Mouse (Mus musculus) skeletal muscle tissue, adult 2 months (tissue): ENCODE results near the gene Plpp1.

Source experiments
- DNase-seq: peaks from one replicate; pipeline ENCODE4 v3.0.0-alpha.2; 2012; ENCODE audit warnings: low read depth, low spot score

Gene Plpp1

DNA sequence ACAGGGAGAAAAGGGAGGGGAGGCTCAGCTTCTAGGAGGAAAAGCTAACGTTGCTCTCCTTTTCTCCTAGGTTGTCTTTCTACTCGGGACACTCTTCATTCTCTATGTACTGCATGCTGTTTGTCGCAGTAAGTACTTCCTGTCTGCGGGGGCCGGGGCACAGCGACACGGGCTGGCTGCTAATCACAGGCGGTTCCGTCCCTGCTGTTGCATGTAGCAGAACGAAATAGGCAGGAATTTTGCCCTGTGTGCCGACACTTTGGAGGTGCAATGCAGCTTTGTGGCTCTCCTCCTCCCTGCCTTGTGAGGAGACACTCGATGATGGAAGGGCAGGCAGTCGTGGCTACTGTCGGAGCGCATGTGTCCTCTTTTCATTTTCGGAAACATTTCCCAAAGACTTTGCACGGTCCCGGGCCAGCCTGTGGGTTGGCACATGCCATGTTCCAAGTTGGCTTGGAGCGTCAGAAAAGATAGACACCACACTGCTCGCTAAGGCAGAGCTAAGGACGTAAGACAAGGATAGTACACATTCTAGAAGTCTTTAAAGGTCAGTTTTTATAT lies 59.1 kb downstream of the Plpp1 start:
- no peak for DNase-seq

GRCm38 (mm10) chr13:112860370-112860769 lies 59.8 kb downstream of the Plpp1 start:
- DNase-seq, result no peak

DNA sequence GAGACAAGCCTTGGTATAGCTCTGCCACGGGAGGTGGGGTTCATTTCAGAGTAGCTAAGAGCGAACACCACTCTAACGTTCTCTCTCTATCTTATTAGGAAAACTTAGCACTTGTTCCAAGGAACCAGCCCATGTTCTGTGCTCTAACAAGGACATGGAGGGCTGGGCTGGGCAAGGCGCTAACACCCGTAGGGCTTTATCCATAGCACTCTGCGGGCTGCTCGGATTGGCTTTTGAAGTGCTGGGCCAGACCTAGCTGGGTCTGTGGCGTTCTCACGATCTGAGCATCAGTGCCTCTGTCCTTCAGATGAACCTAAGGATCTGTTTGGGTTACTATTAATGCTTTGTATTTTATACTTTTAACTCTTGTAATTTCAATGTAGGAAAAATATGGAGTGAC lies 60.3 kb downstream of the Plpp1 start:
- no peak for DNase-seq

GRCm38 (mm10) chr13:112861825-112862306 lies 61.3 kb downstream of the Plpp1 start:
- DNase-seq, result peak; percentile 42

DNA sequence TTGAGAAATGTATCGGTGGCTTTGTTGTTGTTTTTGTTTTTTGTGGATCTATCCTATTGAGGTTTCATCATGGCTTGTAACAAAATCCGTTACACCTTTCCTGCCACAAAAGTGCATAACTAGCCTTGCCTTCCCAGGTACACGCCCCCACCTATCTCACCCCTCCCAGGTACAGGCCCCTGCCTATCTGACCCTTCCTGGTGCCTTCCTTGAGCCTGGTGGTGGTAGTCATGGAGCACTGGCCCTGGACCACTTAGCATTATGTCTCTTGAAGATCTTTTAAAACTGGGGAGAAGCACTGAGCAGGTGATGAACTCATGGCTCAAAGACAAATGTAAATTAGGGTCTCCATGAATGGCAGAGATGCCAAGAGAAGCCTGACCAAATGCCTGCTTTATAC lies 61.8 kb downstream of the Plpp1 start:
- DNase-seq, result no peak

DNA sequence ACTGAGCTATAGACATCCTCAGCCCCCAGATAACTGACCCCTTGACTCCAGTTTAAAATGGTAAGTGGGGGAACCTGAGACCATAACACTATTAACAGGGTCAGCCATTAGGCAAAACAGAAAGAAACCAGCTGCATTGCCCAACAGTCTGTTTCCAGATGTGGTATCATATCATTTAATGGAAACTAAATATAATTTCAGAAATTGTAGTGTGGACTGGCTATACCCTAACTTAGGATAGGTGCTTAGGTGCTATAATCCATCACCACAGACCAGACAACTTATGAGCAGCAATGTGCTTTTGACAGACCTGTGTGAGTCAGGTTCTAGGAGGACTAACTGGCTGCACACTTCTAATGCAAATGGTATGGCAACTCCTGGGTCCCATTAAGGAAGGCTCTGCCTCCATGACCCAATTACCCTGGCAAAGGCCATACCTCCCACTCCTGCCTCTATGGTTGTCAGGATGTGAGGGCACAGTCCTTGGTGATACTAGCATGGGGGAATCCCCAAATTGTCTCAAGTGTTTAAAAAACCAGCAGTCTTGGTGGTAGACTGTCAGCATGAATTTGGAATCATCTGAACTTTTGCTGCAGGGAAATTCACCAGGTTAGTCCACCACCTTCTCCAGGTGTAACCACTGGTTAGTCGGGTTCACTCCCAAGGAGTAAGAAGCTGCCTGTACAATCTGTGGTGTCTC lies 62.5 kb downstream of the Plpp1 start:
- DNase-seq, result no peak

- no peak for DNase-seq
Observed at GRCm38 (mm10) chr13:112866782-112867181, 66.2 kb downstream of the Plpp1 start.

- no peak for DNase-seq
Observed at GRCm38 (mm10) chr13:112867381-112867780, 66.8 kb downstream of the Plpp1 start.

- DNase-seq, result no peak
Observed at GRCm38 (mm10) chr13:112870039-112870690, 69.6 kb downstream of the Plpp1 start.

- DNase-seq, result no peak
Observed at GRCm38 (mm10) chr13:112871500-112872266, 71.1 kb downstream of the Plpp1 start.

DNA sequence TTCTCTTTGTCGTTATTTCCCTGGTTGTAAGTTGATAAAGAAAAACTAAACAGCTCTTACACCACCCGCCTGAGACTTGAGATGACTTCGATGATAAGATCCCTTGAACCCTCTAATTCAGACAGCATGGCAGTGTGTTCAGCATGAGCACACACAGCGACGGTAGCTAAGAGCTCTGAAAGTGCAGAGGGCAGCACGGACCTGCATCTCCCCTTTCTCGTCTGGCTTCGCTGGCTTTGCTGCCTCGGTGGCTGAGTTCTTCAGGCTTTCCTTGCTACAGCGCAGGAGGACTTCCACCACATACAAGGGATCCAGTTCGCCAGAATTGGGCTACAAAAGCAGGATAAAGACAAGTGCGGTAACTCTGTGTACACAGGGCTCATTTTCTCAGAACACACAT lies 86.6 kb downstream of the Plpp1 start:
- no peak for DNase-seq

DNA sequence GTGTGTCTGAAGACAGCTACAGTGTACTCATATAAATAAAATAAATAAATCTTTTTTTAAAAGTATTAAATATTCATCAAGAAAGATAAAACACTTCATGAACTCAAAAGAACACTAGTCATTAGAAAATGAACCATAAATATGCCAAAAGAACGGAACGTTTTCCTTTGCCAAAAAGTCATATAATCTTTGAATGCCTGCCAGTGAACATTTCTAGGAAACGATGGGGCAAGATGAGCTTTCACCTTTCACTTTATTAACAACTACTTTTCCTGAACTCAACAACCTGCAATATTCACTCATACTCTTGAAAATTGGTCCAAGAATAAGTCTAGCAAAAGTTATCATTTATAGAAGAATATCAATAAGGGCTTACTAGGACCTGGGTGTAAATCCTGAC lies 101.6 kb downstream of the Plpp1 start:
- no peak for DNase-seq

DNA sequence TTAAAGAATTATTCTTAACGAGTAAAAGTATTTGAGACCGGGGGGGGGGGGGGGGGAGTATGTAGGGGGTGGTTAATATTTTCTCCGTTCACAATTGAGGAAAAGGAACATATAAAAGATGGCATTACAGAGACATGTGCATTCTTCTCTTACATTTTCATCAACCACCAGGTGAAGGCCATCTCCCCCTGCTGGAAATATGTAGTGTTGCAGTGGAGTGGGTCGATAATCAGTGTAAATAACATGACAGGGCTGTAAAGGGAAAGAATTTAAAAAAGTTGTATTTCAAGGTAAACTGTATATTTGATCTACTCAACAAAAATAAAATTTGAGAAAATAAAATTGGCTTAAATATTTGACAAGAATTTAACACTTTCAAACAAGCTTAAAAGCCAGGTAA lies 109.1 kb downstream of the Plpp1 start:
- DNase-seq, result peak; percentile 17

- no peak for DNase-seq
Observed at GRCm38 (mm10) chr13:112910434-112910833, 109.8 kb downstream of the Plpp1 start.
